Comparison of ENCODE assay signal across 12 mouse cellular contexts in the genomic region with DNA sequence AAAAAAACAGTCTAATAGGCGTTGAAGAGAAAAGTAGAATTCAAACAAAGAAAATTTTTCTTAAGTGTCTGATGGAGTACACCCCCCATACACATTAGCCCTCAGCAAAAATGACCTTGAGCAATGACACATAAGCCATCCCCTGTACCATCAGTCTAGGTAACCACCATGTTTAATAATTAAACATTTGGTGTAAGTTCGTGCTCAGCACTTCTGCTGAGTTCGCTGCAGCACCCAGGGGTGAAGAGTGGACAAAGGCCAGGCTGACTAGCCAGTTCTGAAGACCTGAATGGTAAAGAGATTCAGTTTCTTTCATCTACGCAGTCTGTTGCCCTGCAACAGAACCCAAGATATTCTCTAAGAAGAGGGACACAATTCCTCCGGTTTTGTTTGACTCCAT.
"Had no signal": no experiment of that assay in that cellular context is flagged by ENCODE, and none has a peak within 500 bp of the region (broad histone marks: within the 10 kb centered on the region; RNA-seq: fewer than 3 reads in every experiment).

No protein-coding gene starts in this region.

- H3K4me3 ChIP-seq: limb, embryonic 15.5 days; liver, embryonic 12.5 days; lung, embryonic 15.5 days; myocyte; neural tube, embryonic 15.5 days had no signal

- DNase-seq: layer of hippocampus, adult 9-11 months; layer of hippocampus, postnatal 36 days; midbrain, embryonic 14.5 days; right cerebral cortex, adult 18-20 months; right cerebral cortex, postnatal 25 days; thymus, postnatal 4 days had no signal

- ATAC-seq: liver, embryonic 12.5 days had no signal

- H3K27me3 ChIP-seq: limb, embryonic 15.5 days; liver, embryonic 12.5 days; lung, embryonic 15.5 days; neural tube, embryonic 15.5 days had no signal

- H3K9ac ChIP-seq: limb, embryonic 15.5 days; liver, embryonic 12.5 days; lung, embryonic 15.5 days; neural tube, embryonic 15.5 days had no signal

- H3K27ac ChIP-seq: limb, embryonic 15.5 days; liver, embryonic 12.5 days; lung, embryonic 15.5 days; neural tube, embryonic 15.5 days; stomach, postnatal 0 days had no signal

- H3K4me2 ChIP-seq: limb, embryonic 15.5 days; liver, embryonic 12.5 days; lung, embryonic 15.5 days; neural tube, embryonic 15.5 days had no signal

- H3K9me3 ChIP-seq: limb, embryonic 15.5 days; liver, embryonic 12.5 days; lung, embryonic 15.5 days; neural tube, embryonic 15.5 days had no signal

- H3K4me1 ChIP-seq: liver, embryonic 12.5 days had no signal

- H3K36me3 ChIP-seq: limb, embryonic 15.5 days; liver, embryonic 12.5 days; lung, embryonic 15.5 days; neural tube, embryonic 15.5 days had no signal
